In genomic region chr2:30654582-30654981, GRCm38 (mm10) we compare ENCODE assay signal across 10 mouse cellular contexts. TPM values are rescaled to one million over a fixed set of nuclear protein-coding genes. Genes with fewer than 3 reads are reported as not detected.
A peak's percentile ranks its signal among the peaks of the same experiment; 100 is the strongest.
DNase-seq lines count a peak whose midpoint lies in the region; ATAC-seq and TF ChIP-seq lines count a peak whose summit lies in the region.
"Had no signal": no experiment of that assay in that cellular context is flagged by ENCODE, and none has a peak within 500 bp of the region (broad histone marks: within the 10 kb centered on the region; RNA-seq: fewer than 3 reads in every experiment).

No protein-coding gene starts in this region.

- no peaks in the 10 kb centered on the region for H3K27me3 ChIP-seq in hindbrain, embryonic 12.5 days
- H3K27me3 ChIP-seq in limb, embryonic 10.5 days (ENCODE audit: low read depth, poor library complexity, severe bottlenecking): no peaks in the 10 kb centered on the region

- H3K4me1 ChIP-seq in hindbrain, embryonic 12.5 days: peaks cover 81% of the 10 kb centered on the region
- H3K4me1 ChIP-seq in limb, embryonic 10.5 days: peaks cover 94% of the 10 kb centered on the region

- no peak for ATAC-seq in hindbrain, embryonic 12.5 days (ENCODE audit: low FRiP score)
- ATAC-seq in cerebellum, adult (ENCODE audit: insufficient number of reproducible peaks, low FRiP score, low TSS enrichment): no peak

- intact Hi-C loops in left cerebral cortex, adult 2 months (cut with DNase I): no loop called here

- WGBS in hindbrain, embryonic 12.5 days: 73% methylated on average over 6 of the region's 6 CpGs
- 85% methylated on average over 6 of the region's 6 CpGs for WGBS in limb, embryonic 10.5 days

- no peak overlapping the region for H3K4me3 ChIP-seq in left cerebral cortex, adult 2 months
- no peak overlapping the region for H3K4me3 ChIP-seq in hindbrain, embryonic 12.5 days
- H3K4me3 ChIP-seq in limb, embryonic 10.5 days: no peak overlapping the region

- DNase-seq in left cerebral cortex, adult 2 months (ENCODE audit: extremely low spot score in 1 of 2, low spot score in 2 of 2): no peak
- DNase-seq in left cerebral cortex, adult 11 months (ENCODE audit: low spot score): no peak
- DNase-seq in limb, embryonic 10.5 days (ENCODE audit: low spot score): no peak
- no peak for DNase-seq in thymus, adult 18-20 months
- no peak for DNase-seq in thymus, postnatal 25 days
- DNase-seq: cerebellum, adult 8-10 months; lung, postnatal 4 days; retina, postnatal 1 day had no signal

- H3K36me3 ChIP-seq in hindbrain, embryonic 12.5 days: no peaks in the 10 kb centered on the region
- no peaks in the 10 kb centered on the region for H3K36me3 ChIP-seq in limb, embryonic 10.5 days

- H3K4me2 ChIP-seq in hindbrain, embryonic 12.5 days (replicated peaks): no peak overlapping the region

- no peak overlapping the region for H3K9ac ChIP-seq in hindbrain, embryonic 12.5 days

- H3K27ac ChIP-seq in left cerebral cortex, adult 2 months: peak overlapping the region; percentile 97
- peak overlapping the region; percentile 69 for H3K27ac ChIP-seq in hindbrain, embryonic 12.5 days
- peak overlapping the region; percentile 95 for H3K27ac ChIP-seq in limb, embryonic 10.5 days

- H3K9me3 ChIP-seq in hindbrain, embryonic 12.5 days (replicated peaks): no peaks in the 10 kb centered on the region
- H3K9me3 ChIP-seq in limb, embryonic 10.5 days (replicated peaks): no peaks in the 10 kb centered on the region

- no peak for TF ChIP-seq CTCF in left cerebral cortex, adult 2 months (IDR thresholded peaks at IDR 0.05)

RNA-seq across cellular contexts. Expression of gene Cstad, which starts 59.7 kb away (rescaled TPM):
- 1 to 10 TPM; 2.8 to 5.7 TPM for total RNA-seq in left cerebral cortex, adult 2 months (2021)
- 0.45 and 0.89 TPM in 2 replicates for polyA plus RNA-seq in hindbrain, embryonic 12.5 days (2016; fragmentation: Nextera tagmentation; extraction: Ambion mirVana)
- polyA plus RNA-seq in limb, embryonic 10.5 days (2016; fragmentation: Nextera tagmentation; extraction: Ambion mirVana): 0.55 and 0.95 TPM in 2 replicates
